Mouse (Mus musculus) liver, embryonic 16.5 days (tissue): ENCODE measurements around the gene Bnipl. TPM values are rescaled to one million over a fixed set of nuclear protein-coding genes. Genes with fewer than 3 reads are reported as not detected.

Experiments
- ATAC-seq: fragments of 200-750 bp; cut with Nextera tagmentation; 2 replicates; pipeline ENCODE4 v1.8.0; 2017; ENCODE audit warnings: low read depth, mild to moderate bottlenecking, moderate number of reproducible peaks, moderate library complexity
- H3K27ac ChIP-seq: fragments of 300-500 bp; sonication (generic); 2 replicates; pipeline ENCODE4 v1.5.1; 2014; ENCODE audit warnings: mild to moderate bottlenecking, low read length
- H3K27me3 ChIP-seq: fragments of 300-500 bp; sonication (generic); 2 replicates; pipeline ENCODE4 v1.6.1; 2014; ENCODE audit warnings: low read depth, low read length, mixed read lengths; ENCODE audit not compliant: control insufficient read depth, insufficient read depth
- H3K36me3 ChIP-seq: fragments of 300-500 bp; sonication (generic); 2 replicates; pipeline ENCODE4 v1.6.1; 2014; ENCODE audit warnings: mild to moderate bottlenecking; ENCODE audit not compliant: control insufficient read depth, insufficient read depth
- H3K4me1 ChIP-seq: fragments of 300-500 bp; sonication (generic); 2 replicates; pipeline ENCODE4 v1.6.1; 2014; ENCODE audit warnings: low read depth, low read length, mixed read lengths; ENCODE audit not compliant: control insufficient read depth
- H3K4me2 ChIP-seq: fragments of 300-500 bp; sonication (generic); 2 replicates; pipeline ENCODE4 v1.6.1; 2014; ENCODE audit warnings: low read depth, low read length, mixed read lengths
- H3K4me3 ChIP-seq: fragments of 300-500 bp; sonication (generic); 2 replicates; pipeline ENCODE4 v1.5.1; 2014; ENCODE audit warnings: low read depth, mild to moderate bottlenecking, low read length
- H3K9ac ChIP-seq: fragments of 300-500 bp; sonication (generic); 2 replicates; pipeline ENCODE4 v1.6.1; 2014; ENCODE audit warnings: low read depth, low read length
- H3K9me3 ChIP-seq: fragments of 300-500 bp; sonication (generic); replicated peaks from 2 replicates; pipeline ENCODE4 v1.6.1; 2016; ENCODE audit warnings: low read length; ENCODE audit not compliant: control insufficient read depth
- WGBS: fragments of 180-500 bp; shearing (Covaris S2); extraction: QIAGEN DNeasy Blood & Tissue Kit; methylation state at CpG from one replicate; pipeline ENCODE4 v1.1.7; 2014; ENCODE audit not compliant: insufficient replicate concordance; 5-methylcytosine and 5-hydroxymethylcytosine counted together
- polyA plus RNA-seq: library from polyadenylated mRNA; unstranded; fragments of >200 nt; fragmentation: Nextera tagmentation; extraction: Ambion mirVana; gene quantifications from 2 replicates; pipeline ENCODE4 v1.2.1, GENCODE M21; 2015

The Bnipl gene
- polyA plus RNA-seq, 1 experiment from 2014 or later: not detected

GRCm38 (mm10) chr3:95250361-95250760 is 632 bp downstream of the Bnipl start:
- Histone ChIP-seq H3K9ac (no peak overlapping the region), H3K4me1 (peaks cover 5% of the 10 kb centered on the region), H3K36me3 (no peaks in the 10 kb centered on the region), H3K27me3 (no peaks in the 10 kb centered on the region), H3K9me3 (no peaks in the 10 kb centered on the region), H3K27ac (no peak overlapping the region), H3K4me3 (no peak overlapping the region), H3K4me2 (no peak overlapping the region)
- 74% methylated on average over 5 of the region's 5 CpGs for WGBS
- ATAC-seq: no peak

- no peak for ATAC-seq
Observed at GRCm38 (mm10) chr3:95247660-95248336, 3.2 kb downstream of the Bnipl start.

GRCm38 (mm10) chr3:95246465-95247231 is 4.3 kb downstream of the Bnipl start:
- Histone ChIP-seq H3K27me3 (no peaks in the 10 kb centered on the region), H3K36me3 (no peaks in the 10 kb centered on the region), H3K4me2 (no peak overlapping the region), H3K4me1 (peaks cover 5% of the 10 kb centered on the region), H3K9ac (no peak overlapping the region), H3K27ac (no peak overlapping the region), H3K4me3 (no peak overlapping the region), H3K9me3 (no peaks in the 10 kb centered on the region)
- 58% methylated on average over 5 of the region's 5 CpGs for WGBS
- ATAC-seq: no peak

More at GRCm38 (mm10) chr3:95247660-95248336, 3.2 kb downstream of the Bnipl start:
- Histone ChIP-seq H3K36me3 (no peaks in the 10 kb centered on the region), H3K9ac (no peak overlapping the region), H3K27me3 (no peaks in the 10 kb centered on the region), H3K4me2 (no peak overlapping the region), H3K4me1 (peaks cover 5% of the 10 kb centered on the region), H3K9me3 (no peaks in the 10 kb centered on the region), H3K4me3 (no peak overlapping the region), H3K27ac (no peak overlapping the region)
- 43% methylated on average over 1 of the region's 1 CpGs for WGBS

- H3K4me1 ChIP-seq: peaks cover 5% of the 10 kb centered on the region
- H3K4me3 ChIP-seq: no peak overlapping the region
- WGBS: 75% methylated on average over 2 of the region's 2 CpGs
- H3K36me3 ChIP-seq: no peaks in the 10 kb centered on the region
- H3K9ac ChIP-seq: no peak overlapping the region
- H3K27ac ChIP-seq: no peak overlapping the region
- no peaks in the 10 kb centered on the region for H3K9me3 ChIP-seq
- ATAC-seq: no peak
- no peaks in the 10 kb centered on the region for H3K27me3 ChIP-seq
- H3K4me2 ChIP-seq: no peak overlapping the region
Observed at GRCm38 (mm10) chr3:95243086-95243485, 7.9 kb downstream of the Bnipl start.

GRCm38 (mm10) chr3:95241498-95241897 is 9.5 kb downstream of the Bnipl start, which contains the start of gene Gm128:
Gm128 (minus strand) TSS chr3:95241598.
- Histone ChIP-seq H3K9me3 (no peaks in the 10 kb centered on the region), H3K27ac (no peak within 1 kb of the TSS), H3K9ac (no peak within 1 kb of the TSS), H3K4me2 (no peak within 1 kb of the TSS), H3K36me3 (no peaks in the 10 kb centered on the region), H3K27me3 (no peaks in the 10 kb centered on the region), H3K4me3 (no peak within 1 kb of the TSS), H3K4me1 (no peaks in the 10 kb centered on the region; the same call in 1 of the 2 replicates)
- WGBS: 72% methylated on average over 7 of the region's 7 CpGs
- ATAC-seq: no peak

GRCm38 (mm10) chr3:95240900-95241299 is 10.1 kb downstream of the Bnipl start:
- Histone ChIP-seq H3K9me3 (no peaks in the 10 kb centered on the region), H3K27ac (no peak overlapping the region), H3K36me3 (peaks cover 2% of the 10 kb centered on the region), H3K4me3 (no peak overlapping the region), H3K4me2 (no peak overlapping the region), H3K27me3 (no peaks in the 10 kb centered on the region), H3K4me1 (no peaks in the 10 kb centered on the region), H3K9ac (no peak overlapping the region)
- 0 out of 2 replicates have a peak, but pooled peaks have one; percentile 11 for ATAC-seq
- 44% methylated on average over 17 of the region's 17 CpGs for WGBS

- no peak overlapping the region for H3K27ac ChIP-seq
- WGBS: 77% methylated on average over 12 of the region's 12 CpGs
- peak; percentile 33; the same call in 1 of the 2 replicates for ATAC-seq
Observed at GRCm38 (mm10) chr3:95239971-95240370, 11.0 kb downstream of the Bnipl start.

GRCm38 (mm10) chr3:95239022-95239421 is 12.0 kb downstream of the Bnipl start:
- no peak overlapping the region for H3K4me2 ChIP-seq
- no peaks in the 10 kb centered on the region for H3K4me1 ChIP-seq
- WGBS: 74% methylated on average over 6 of the region's 6 CpGs
- H3K27ac ChIP-seq: no peak overlapping the region
- no peaks in the 10 kb centered on the region for H3K27me3 ChIP-seq
- no peak for ATAC-seq
- H3K4me3 ChIP-seq: no peak overlapping the region
- peaks cover 13% of the 10 kb centered on the region for H3K36me3 ChIP-seq
- H3K9me3 ChIP-seq: no peaks in the 10 kb centered on the region
- H3K9ac ChIP-seq: no peak overlapping the region

More at GRCm38 (mm10) chr3:95239971-95240370, 11.0 kb downstream of the Bnipl start:
- H3K4me3 ChIP-seq: no peak overlapping the region
- no peaks in the 10 kb centered on the region for H3K9me3 ChIP-seq
- no peaks in the 10 kb centered on the region for H3K27me3 ChIP-seq
- no peak overlapping the region for H3K9ac ChIP-seq
- H3K4me2 ChIP-seq: no peak overlapping the region
- H3K36me3 ChIP-seq: peaks cover 4% of the 10 kb centered on the region
- H3K4me1 ChIP-seq: no peaks in the 10 kb centered on the region

GRCm38 (mm10) chr3:95237541-95238099 is 13.4 kb downstream of the Bnipl start:
- H3K4me2 ChIP-seq: no peak overlapping the region
- no peak overlapping the region for H3K9ac ChIP-seq
- no peaks in the 10 kb centered on the region for H3K9me3 ChIP-seq
- peaks cover 2% of the 10 kb centered on the region for H3K4me1 ChIP-seq
- ATAC-seq: no peak
- WGBS: 73% methylated on average over 8 of the region's 8 CpGs
- peaks cover 20% of the 10 kb centered on the region for H3K36me3 ChIP-seq
- no peak overlapping the region for H3K27ac ChIP-seq
- no peaks in the 10 kb centered on the region for H3K27me3 ChIP-seq
- no peak overlapping the region for H3K4me3 ChIP-seq
